Mouse (Mus musculus) megakaryocyte, embryonic 14.5 days (primary cell): ENCODE data around the gene Metap1.

Experiments
- FLI1 ChIP-seq: IDR thresholded peaks from 2 replicates; pipeline ENCODE4 v1.6.1; 2012; ENCODE audit warnings: low read length, inconsistent platforms, mixed read lengths
- GATA1 ChIP-seq: IDR thresholded peaks from 3 replicates; pipeline ENCODE4 v1.6.1; 2012; ENCODE audit warnings: mixed read lengths, low read length, inconsistent platforms, borderline replicate concordance

- TF ChIP-seq GATA1 (no peak), FLI1 (no peak)
Measured at GRCm38 (mm10) chr3:138452169-138452568, 37.1 kb downstream of the Metap1 start.
